Mouse (Mus musculus): ENCODE measurements around the gene Micu2. TPM values are rescaled to one million over a fixed set of nuclear protein-coding genes. Genes with fewer than 3 reads are reported as not detected.
A peak's percentile ranks its signal among the peaks of the same experiment; 100 is the strongest.

Gene Micu2
- polyA plus RNA-seq, 1 experiment from 2014 or later: 69.3 TPM

DNA sequence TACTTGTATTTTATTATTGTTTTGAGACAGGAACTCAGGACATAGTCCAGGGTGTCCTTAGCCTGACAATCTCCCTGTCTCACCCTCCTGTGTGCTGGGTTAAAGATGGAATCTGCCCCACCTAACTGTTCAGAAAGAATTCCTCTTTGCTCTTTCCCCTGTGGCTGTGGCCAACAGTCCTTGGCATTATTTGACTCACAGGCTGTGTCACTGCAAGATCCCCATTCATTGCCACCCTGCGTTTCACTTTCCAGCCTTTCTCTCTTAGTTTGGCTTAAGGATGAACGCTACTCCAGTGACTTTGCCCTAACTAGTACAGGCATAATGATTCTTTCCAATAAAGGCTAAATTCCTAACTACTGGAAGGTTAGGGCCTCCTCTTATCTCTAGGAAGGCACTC lies 104.7 kb downstream of the Micu2 start:
- DNase-seq (ENCODE audit: low spot score): no peak

DNA sequence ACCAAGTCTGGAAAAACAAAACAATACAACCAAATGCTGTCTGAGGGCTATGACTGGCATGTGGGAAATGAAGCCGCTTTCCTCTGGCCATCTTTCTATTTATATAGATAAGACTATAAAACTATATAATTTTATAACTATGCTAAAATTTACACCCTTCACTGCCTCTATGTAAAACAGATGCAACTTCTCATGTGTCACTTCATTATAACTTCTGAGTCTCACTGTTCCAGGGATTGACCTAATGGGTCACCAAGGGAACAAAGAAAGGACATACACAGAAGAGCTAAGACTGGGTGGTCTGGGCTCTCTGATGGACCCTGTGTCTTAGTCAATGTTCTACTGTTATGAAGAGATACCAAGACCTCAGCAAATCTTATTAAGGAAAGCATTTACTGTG lies 106.1 kb downstream of the Micu2 start:
- DNase-seq (ENCODE audit: low spot score): no peak

DNA sequence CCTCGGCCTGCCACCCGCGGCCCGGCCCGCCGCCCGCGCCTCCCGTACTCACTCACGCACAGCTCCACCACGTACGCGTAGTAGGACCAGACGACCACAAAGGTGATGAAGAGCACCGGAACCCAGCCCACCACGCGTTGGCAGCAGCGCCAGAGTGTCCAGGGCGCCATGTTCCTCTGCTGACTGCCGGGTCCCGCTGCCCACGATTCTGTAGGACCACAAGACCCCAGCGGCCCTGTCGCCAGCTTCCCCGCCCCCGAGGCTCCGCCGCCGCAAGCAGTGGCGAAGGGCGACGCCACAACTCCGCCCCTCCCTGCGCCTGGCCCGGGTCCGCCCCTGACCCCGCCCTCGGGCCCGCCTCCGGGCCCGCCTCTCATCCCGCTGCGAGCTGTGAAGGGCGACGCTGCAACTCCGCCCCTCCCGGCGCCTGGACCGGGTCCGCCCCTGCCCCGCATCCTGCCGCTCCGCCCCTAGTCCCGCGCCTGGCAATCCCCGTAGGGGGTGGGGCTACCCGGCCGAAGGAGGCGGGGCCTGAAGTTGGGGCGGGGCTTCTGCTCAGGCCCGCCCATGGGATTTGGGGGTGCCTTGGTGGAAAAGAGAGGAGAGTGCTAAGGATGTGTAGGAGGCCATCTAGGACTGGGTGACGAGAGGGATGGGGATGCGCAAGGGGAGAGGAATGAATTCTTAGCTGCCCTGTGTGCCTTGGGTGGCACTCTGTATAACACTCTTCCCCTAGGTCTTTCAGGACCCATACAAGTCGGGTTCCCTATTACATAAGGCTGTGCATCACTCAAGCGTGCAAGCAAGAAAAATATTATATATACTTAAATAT lies 108.8 kb downstream of the Micu2 start, which contains the start of gene Zdhhc20:
Zdhhc20 (minus strand) TSS at position 266 of the 832 bp plus-strand sequence.
- peak; percentile 97 for DNase-seq (ENCODE audit: low spot score)

DNA sequence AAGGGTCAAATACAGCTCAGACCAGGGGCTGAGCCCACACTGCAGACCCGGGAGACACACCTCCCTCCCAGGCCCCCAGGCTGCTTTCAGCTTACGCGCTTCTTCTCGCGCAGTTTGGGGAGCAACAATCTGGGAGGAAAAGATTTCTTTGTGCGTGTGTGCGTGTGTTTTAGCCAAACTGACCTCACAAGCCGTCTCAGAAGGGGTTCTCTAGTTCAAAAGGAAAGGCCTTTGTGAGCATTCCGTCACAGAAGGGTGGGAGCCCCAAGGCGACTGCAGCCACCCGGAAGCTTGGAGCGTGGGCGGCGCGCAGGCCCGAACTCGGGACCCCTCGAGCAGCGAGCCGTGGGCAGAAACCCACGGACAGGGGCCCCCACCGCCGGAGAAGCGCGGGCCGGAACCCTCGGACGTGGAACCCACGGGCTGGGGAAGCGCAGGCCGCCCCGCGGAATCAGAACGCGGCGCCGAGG lies 109.5 kb downstream of the Micu2 start:
- peak; percentile 54 for DNase-seq (ENCODE audit: low spot score)

DNA sequence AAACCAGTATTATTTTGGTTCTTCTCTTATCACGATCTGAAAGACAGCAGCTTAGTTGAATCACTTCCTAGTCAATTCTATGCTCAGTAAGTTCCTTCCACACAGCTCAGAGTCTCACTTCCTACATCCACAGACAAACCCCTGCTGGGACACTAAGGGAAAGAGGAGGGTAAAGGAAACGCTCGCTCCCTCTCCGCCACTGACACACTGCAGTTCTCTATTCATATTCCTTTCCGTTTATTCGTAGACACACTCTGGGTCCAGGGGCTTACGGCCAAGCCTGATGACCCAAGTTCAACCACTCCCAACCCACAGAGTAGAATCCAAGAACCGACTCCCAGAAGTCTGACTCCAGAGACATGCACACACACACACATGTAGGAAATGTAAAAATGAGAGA lies 111.9 kb downstream of the Micu2 start:
- DNase-seq (ENCODE audit: low spot score): no peak

DNA sequence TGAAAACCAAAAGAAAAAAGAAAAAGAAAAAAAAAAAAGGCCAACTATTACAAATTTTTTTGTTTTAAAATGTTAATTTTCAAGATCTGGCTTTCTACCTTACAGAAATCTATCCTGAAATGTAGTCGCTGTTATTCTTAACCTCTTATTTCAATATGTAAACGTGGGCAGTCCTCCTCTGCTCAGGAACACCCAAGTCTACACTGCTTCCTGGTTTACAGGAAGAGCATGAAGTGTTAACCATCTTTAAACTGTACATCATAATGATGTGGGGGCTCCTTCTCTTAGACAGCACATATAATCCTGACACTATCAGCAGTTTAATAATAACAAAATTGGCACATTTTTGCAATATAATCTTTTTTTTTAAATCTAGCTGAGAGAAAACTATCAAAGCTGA lies 113.0 kb downstream of the Micu2 start:
- no peak for DNase-seq (ENCODE audit: low spot score)

DNA sequence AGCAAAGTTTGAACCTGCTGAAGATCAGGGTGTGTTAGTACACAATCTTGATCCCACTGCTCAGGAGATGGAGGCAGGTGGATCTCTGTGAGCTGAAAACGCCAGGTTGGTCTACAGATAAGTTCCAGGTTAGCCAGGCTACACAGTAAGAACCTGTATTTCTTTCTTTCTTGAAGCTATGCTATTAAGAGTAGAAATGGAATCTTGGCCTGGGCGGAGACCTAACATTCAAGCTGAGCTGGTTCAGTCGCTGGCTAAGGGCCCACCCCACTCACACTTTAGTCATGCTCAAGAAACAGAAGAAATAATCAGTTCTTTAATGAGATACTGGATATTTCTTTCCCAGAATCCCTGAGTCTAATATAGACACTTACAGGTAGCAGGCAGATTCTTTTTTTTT lies 115.7 kb downstream of the Micu2 start:
- DNase-seq (ENCODE audit: low spot score): no peak

DNA sequence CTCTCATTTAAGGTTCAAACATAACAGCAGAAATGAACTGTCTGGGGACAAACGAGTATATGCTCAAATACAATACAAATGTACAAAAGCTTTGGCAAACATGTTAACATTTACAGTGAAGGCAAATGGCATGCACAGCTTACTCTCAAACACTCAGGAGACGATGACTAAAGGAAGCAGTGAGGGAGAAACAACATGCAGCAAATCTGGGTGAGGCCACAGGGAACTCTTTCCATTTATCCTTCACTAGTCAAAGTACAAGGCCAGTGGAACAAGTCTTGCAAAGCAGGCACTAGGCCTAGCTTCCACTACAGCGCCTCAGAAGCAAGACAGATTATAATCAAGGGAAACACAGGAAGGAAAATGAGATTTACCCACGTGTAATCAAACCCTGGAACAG lies 116.3 kb downstream of the Micu2 start:
- DNase-seq (ENCODE audit: low spot score): no peak

DNA sequence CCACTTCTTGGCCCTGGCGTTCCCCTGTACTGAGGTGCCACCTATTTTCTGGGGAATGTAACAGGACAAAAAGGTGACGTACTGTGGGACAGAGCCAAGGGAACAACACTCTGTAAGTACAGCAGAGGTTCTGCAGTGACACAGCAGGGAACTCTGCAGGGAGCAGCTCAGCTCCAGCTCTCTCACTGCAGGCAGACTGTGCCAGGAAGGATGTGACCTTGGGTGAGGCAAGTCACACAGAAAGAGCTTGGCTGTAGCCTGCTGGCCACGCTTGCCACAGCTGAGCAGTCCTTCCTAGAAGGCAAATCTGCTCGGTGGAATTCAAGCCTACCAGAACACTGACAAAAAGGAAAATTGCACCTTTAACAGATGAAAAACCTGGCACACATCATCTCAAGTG lies 117.3 kb downstream of the Micu2 start:
- DNase-seq (ENCODE audit: low spot score): no peak

DNA sequence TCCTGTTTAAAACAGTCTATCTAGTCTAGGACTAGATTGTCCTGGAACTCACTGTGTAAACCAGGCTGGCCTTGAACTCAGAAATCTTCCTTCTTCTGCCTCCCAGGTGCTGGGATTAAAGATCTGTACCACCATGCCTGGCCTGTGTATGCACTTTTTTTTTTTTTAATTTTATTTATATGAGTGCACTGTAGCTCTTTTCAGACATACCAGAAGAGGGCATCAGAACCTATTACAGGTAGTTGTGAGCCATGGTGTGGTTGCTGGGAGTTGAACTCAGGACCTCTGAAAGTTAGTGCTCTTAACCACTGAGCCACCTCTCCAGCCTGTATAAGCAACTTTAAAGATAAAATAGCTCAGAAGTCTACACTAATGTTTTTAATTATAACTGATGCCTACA lies 118.0 kb downstream of the Micu2 start:
- DNase-seq (ENCODE audit: low spot score): no peak

DNA sequence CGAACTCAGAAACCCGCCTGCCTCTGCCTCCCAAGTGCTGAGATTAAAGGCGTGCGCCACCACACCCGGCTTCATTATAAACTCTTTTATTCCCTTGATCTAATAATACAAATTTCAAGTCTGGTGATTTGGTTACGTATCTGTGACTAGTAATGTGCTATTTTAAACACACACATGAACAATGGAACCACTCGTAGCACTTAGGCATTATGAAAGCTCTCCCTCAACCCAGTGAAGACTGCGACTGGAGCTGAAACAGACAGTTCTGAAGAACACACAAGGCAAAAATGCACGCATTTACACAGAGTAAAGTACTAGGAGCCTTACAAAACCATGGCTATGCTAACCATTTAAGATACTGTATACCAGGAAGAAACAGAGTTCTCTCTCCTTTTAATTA lies 121.1 kb downstream of the Micu2 start:
- no peak for DNase-seq (ENCODE audit: low spot score)

DNA sequence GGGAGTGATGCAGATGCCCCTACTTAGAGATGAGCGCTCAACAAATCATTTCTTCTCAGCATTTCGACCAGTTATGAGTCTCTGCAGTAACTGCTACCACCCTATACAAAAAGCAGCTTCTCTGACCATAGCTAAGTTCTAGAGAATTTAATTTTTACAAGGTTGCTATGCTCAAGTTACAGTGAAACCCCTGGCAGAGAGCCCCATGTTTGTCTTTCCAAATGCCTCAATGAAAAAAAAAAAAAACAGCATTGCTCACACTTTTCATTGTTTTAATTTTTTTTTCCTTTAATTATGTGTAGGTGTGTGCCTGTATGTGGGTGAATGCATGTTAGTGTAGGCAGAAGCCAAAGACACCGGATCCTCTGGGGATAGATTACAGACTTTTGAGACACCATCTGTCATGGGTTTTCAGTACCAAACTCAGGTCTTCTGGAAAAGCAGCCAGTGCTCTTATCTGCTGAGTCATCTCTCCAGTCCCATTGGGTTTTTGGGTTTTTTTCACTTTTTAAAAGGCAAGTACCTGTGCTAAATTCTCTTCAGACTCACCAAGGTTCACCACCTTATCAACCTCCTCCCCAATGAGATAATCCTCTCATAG lies 132.3 kb downstream of the Micu2 start:
- no peak for DNase-seq (ENCODE audit: low spot score)

Other genes with a start within 250 kb of the Micu2 start
- 4.7 and 4.9 TPM in 2 replicates for gene Lats2, start 240.9 kb downstream of the Micu2 start, polyA plus RNA-seq (2015; fragmentation: Nextera tagmentation; extraction: Ambion mirVana)
- gene Sap18, start 201.1 kb downstream of the Micu2 start, polyA plus RNA-seq (2015; fragmentation: Nextera tagmentation; extraction: Ambion mirVana): 18.5 and 18.7 TPM in 2 replicates
- gene Ska3, start 173.1 kb downstream of the Micu2 start, polyA plus RNA-seq (2015; fragmentation: Nextera tagmentation; extraction: Ambion mirVana): 24.8 and 29.6 TPM in 2 replicates
- gene Mrpl57, start 173.0 kb downstream of the Micu2 start, polyA plus RNA-seq (2015; fragmentation: Nextera tagmentation; extraction: Ambion mirVana): 334 and 346 TPM in 2 replicates
- 48.6 and 62.0 TPM in 2 replicates for gene Zdhhc20, start 109.0 kb downstream of the Micu2 start, polyA plus RNA-seq (2015; fragmentation: Nextera tagmentation; extraction: Ambion mirVana)
- gene Fgf9, start 71.3 kb upstream of the Micu2 start, polyA plus RNA-seq (2015; fragmentation: Nextera tagmentation; extraction: Ambion mirVana): 0.33 and 0.34 TPM in 2 replicates

Measured in thymus, postnatal 0 days (tissue).